Mouse (Mus musculus) liver, embryonic 14.5 days (tissue): Measurements from ENCODE around the gene 4931417E11Rik. TPM values are rescaled to one million over a fixed set of nuclear protein-coding genes. Genes with fewer than 3 reads are reported as not detected.

Source experiments
- ATAC-seq: fragments of 200-750 bp; cut with Nextera tagmentation; 2 replicates; pipeline ENCODE4 v1.8.0; 2017; ENCODE audit warnings: moderate number of reproducible peaks, mild to moderate bottlenecking, moderate library complexity; ENCODE audit not compliant: insufficient read depth
- DNase-seq, 3 experiments: peaks; one replicate each; pipeline ENCODE4 v3.0.0-alpha.2; 2012 to 2013; ENCODE audit warnings: low read depth in 3 of 3, low spot score in 3 of 3
- H3K27ac ChIP-seq: fragments of 300-500 bp; sonication (generic); 2 replicates; pipeline ENCODE4 v1.5.1; 2014; ENCODE audit warnings: moderate library complexity, mild to moderate bottlenecking, control low read depth, inconsistent platforms
- H3K27me3 ChIP-seq: fragments of 300-500 bp; sonication (generic); 2 replicates; pipeline ENCODE4 v1.6.1; 2014; ENCODE audit warnings: mild to moderate bottlenecking, low read length, moderate library complexity; ENCODE audit not compliant: control insufficient read depth, insufficient read depth
- H3K36me3 ChIP-seq: fragments of 300-500 bp; sonication (generic); replicated peaks from 2 replicates; pipeline ENCODE4 v1.6.1; 2014; ENCODE audit warnings: low read depth; ENCODE audit not compliant: control insufficient read depth, insufficient read depth
- H3K4me1 ChIP-seq, 2 experiments: fragments of 200-500 bp in 1 of 2; fragments of 300-500 bp in 1 of 2; sonication (generic) in 1 of 2; replicated peaks; 2 replicates each; pipeline ENCODE4 v1.6.1; 2012 to 2014; ENCODE audit warnings: antibody characterized with exemption in 1 of 2, inconsistent platforms in 1 of 2, low read length in 1 of 2; ENCODE audit not compliant: control insufficient read depth in 2 of 2, insufficient read depth in 2 of 2
- H3K4me2 ChIP-seq: fragments of 300-500 bp; sonication (generic); 2 replicates; pipeline ENCODE4 v1.6.1; 2014; ENCODE audit warnings: low read depth, mild to moderate bottlenecking, control low read depth, moderate library complexity
- H3K4me3 ChIP-seq, 2 experiments: fragments of 200-500 bp in 1 of 2; fragments of 300-500 bp in 1 of 2; sonication (generic) in 1 of 2; 2 replicates each; pipeline ENCODE4 v1.5.1; 2012 to 2014; ENCODE audit warnings: low read depth in 2 of 2, low read length in 2 of 2, mild to moderate bottlenecking in 2 of 2, control low read depth in 1 of 2, inconsistent platforms in 1 of 2, moderate library complexity in 1 of 2; ENCODE audit not compliant: insufficient read depth in 1 of 2
- H3K9ac ChIP-seq: fragments of 300-500 bp; sonication (generic); replicated peaks from 2 replicates; pipeline ENCODE4 v1.6.1; 2014; ENCODE audit warnings: mild to moderate bottlenecking, control low read depth, moderate library complexity
- H3K9me3 ChIP-seq: fragments of 300-500 bp; sonication (generic); 2 replicates; pipeline ENCODE4 v1.6.1; 2016; ENCODE audit warnings: low read length, mixed read lengths; ENCODE audit not compliant: control insufficient read depth
- CTCF ChIP-seq: IDR thresholded peaks from 2 replicates; pipeline ENCODE4 v1.5.1; 2016; ENCODE audit warnings: antibody characterized with exemption, low read depth, control low read depth
- EP300 ChIP-seq: IDR thresholded peaks from 2 replicates; pipeline ENCODE4 v1.6.1; 2016; ENCODE audit warnings: antibody characterized with exemption, low read depth
- WGBS: fragments of 180-500 bp; shearing (Covaris S2); extraction: QIAGEN DNeasy Blood & Tissue Kit; methylation state at CpG from one replicate; pipeline ENCODE4 v1.1.7; 2014; ENCODE audit not compliant: insufficient replicate concordance; 5-methylcytosine and 5-hydroxymethylcytosine counted together
- polyA plus RNA-seq, 2 experiments: library from polyadenylated mRNA; depleted of rRNA in 1 of 2; stranded (reverse) in 1 of 2; unstranded in 1 of 2; fragments of >200 nt; fragmentation: Nextera tagmentation in 1 of 2; extraction: Ambion mirVana in 1 of 2; gene quantifications; 2 replicates each; pipeline versions ENCODE4 v1.2.1 to v1.2.3; 2012 to 2014

Gene 4931417E11Rik
- polyA plus RNA-seq, 2 experiments = not detected

- TF ChIP-seq CTCF (no peak), EP300 (no peak)
- Histone ChIP-seq H3K27ac (no peak overlapping the region), H3K4me3 (no peak overlapping the region), H3K27me3 (no peaks in the 10 kb centered on the region), H3K4me1 (no peaks in the 10 kb centered on the region), H3K36me3 (no peaks in the 10 kb centered on the region), H3K9ac (no peak overlapping the region), H3K4me2 (no peak overlapping the region), H3K9me3 (no peaks in the 10 kb centered on the region)
- 40% methylated on average over 14 of the region's 14 CpGs for WGBS
- DNase-seq (no peak), ATAC-seq (no peak)
Measured at GRCm38 (mm10) chr6:73428618-73429336, 40.7 kb downstream of the 4931417E11Rik start.

- Histone ChIP-seq H3K27me3 (no peaks in the 10 kb centered on the region), H3K9ac (no peak overlapping the region), H3K9me3 (no peaks in the 10 kb centered on the region), H3K4me1 (no peaks in the 10 kb centered on the region), H3K27ac (no peak overlapping the region), H3K4me3 (no peak overlapping the region), H3K36me3 (no peaks in the 10 kb centered on the region), H3K4me2 (no peak overlapping the region)
- WGBS = 10% methylated on average over 1 of the region's 1 CpGs
- ATAC-seq = no peak
- TF ChIP-seq EP300 (no peak), CTCF (no peak)
- DNase-seq = no peak
Measured at GRCm38 (mm10) chr6:73427273-73427812, 42.1 kb downstream of the 4931417E11Rik start.

Other genes with a start within 250 kb of the 4931417E11Rik start
- 0.01 TPM in 2 replicates for gene Dnah6, start 248.0 kb downstream of the 4931417E11Rik start, polyA plus RNA-seq (2012; rRNA removed)
- 0.01 TPM in 1 of 2 replicates, not detected in the other for gene Dnah6, start 248.0 kb downstream of the 4931417E11Rik start, polyA plus RNA-seq (2014; fragmentation: Nextera tagmentation; extraction: Ambion mirVana)
- gene Suclg1, start 221.3 kb downstream of the 4931417E11Rik start, polyA plus RNA-seq (2012; rRNA removed) = 49.4 and 64.1 TPM in 2 replicates
- 126 and 135 TPM in 2 replicates for gene Suclg1, start 221.3 kb downstream of the 4931417E11Rik start, polyA plus RNA-seq (2014; fragmentation: Nextera tagmentation; extraction: Ambion mirVana)